Mouse (Mus musculus) adrenal gland, adult 2 months (tissue): ENCODE data around the gene Cyp2d11. TPM values are rescaled to one million over a fixed set of nuclear protein-coding genes. Genes with fewer than 3 reads are reported as not detected.
"Not testable (repeated sequence)": the region's sequence is repeated elsewhere in the genome, so short reads cannot be mapped to it uniquely, and the experiment has no call there.

Experiments used
- DNase-seq: peaks from one replicate; pipeline ENCODE4 v3.0.0; 2021
- long read RNA-seq: library from polyadenylated mRNA; stranded (forward); transcript quantifications from one replicate; pipeline ENCODE4 v2.0.0, GENCODE M21; 2021
- polyA plus RNA-seq: library from polyadenylated mRNA; depleted of rRNA; stranded (reverse); fragments of >200 nt; gene quantifications from 2 replicates; pipeline ENCODE4 v1.2.3, GENCODE M21; 2012; rRNA removed
- total RNA-seq, 2 experiments: library from RNA; stranded (reverse); gene quantifications; 2 replicates each; pipeline ENCODE4 v1.2.3; 2021

Cyp2d11 gene
- total RNA-seq: under 1 TPM in 1 of 2 experiments, not detected in 1; 0.21 TPM
- polyA plus RNA-seq: not detected in 2 replicates
- long read RNA-seq: 0 reads

GRCm38 (mm10) chr15:82393922-82394321, at the start of gene Cyp2d11:
Gene Cyp2d11 (minus strand): TSS chr15:82394022.
- DNase-seq: not testable (repeated sequence)

GRCm38 (mm10) chr15:82437975-82438617, 44.3 kb upstream of the Cyp2d11 start:
- DNase-seq: peak; percentile 5

- DNase-seq: no peak
Observed at GRCm38 (mm10) chr15:82435606-82436005, 41.8 kb upstream of the Cyp2d11 start.

- DNase-seq: no peak
Observed at GRCm38 (mm10) chr15:82435011-82435410, 41.2 kb upstream of the Cyp2d11 start.

- DNase-seq: no peak
Observed at GRCm38 (mm10) chr15:82434541-82434940, 40.7 kb upstream of the Cyp2d11 start.

- no peak for DNase-seq
Observed at GRCm38 (mm10) chr15:82433621-82434020, 39.8 kb upstream of the Cyp2d11 start.

- DNase-seq: no peak
Observed at GRCm38 (mm10) chr15:82433137-82433536, 39.3 kb upstream of the Cyp2d11 start, which contains the start of gene Cyp2d9. Gene Cyp2d9 (plus strand): TSS chr15:82433437.

GRCm38 (mm10) chr15:82423471-82423870, 29.6 kb upstream of the Cyp2d11 start:
- no peak for DNase-seq

- DNase-seq: no peak
Observed at GRCm38 (mm10) chr15:82422935-82423334, 29.1 kb upstream of the Cyp2d11 start.

- no peak for DNase-seq
Observed at GRCm38 (mm10) chr15:82418616-82419015, 24.8 kb upstream of the Cyp2d11 start.

GRCm38 (mm10) chr15:82416797-82417789, 23.3 kb upstream of the Cyp2d11 start:
- peak; percentile 91 for DNase-seq

- no peak for DNase-seq
Observed at GRCm38 (mm10) chr15:82407536-82407935, 13.7 kb upstream of the Cyp2d11 start.

GRCm38 (mm10) chr15:82406981-82407380, 13.2 kb upstream of the Cyp2d11 start, which contains the start of gene Cyp2d10:
Gene Cyp2d10 (minus strand): TSS chr15:82407195.
- DNase-seq: no peak

- DNase-seq: no peak
Observed at GRCm38 (mm10) chr15:82404163-82404562, 10.3 kb upstream of the Cyp2d11 start.

- DNase-seq: no peak
Observed at GRCm38 (mm10) chr15:82403606-82404005, 9.8 kb upstream of the Cyp2d11 start.

- DNase-seq: no peak
Observed at GRCm38 (mm10) chr15:82402741-82403140, 8.9 kb upstream of the Cyp2d11 start.

GRCm38 (mm10) chr15:82402106-82402505, 8.3 kb upstream of the Cyp2d11 start:
- DNase-seq: no peak

- DNase-seq: no peak
Observed at GRCm38 (mm10) chr15:82401516-82401915, 7.7 kb upstream of the Cyp2d11 start.

- DNase-seq: not testable (repeated sequence)
Observed at GRCm38 (mm10) chr15:82395955-82396354, 2.1 kb upstream of the Cyp2d11 start.

- not testable (repeated sequence) for DNase-seq
Observed at GRCm38 (mm10) chr15:82389916-82390315, 3.9 kb downstream of the Cyp2d11 start.

- no peak for DNase-seq
Observed at GRCm38 (mm10) chr15:82385729-82386128, 8.1 kb downstream of the Cyp2d11 start.

GRCm38 (mm10) chr15:82382441-82382840, 11.4 kb downstream of the Cyp2d11 start:
- DNase-seq: no peak

GRCm38 (mm10) chr15:82380714-82381062, 13.1 kb downstream of the Cyp2d11 start:
- no peak for DNase-seq
